Mouse (Mus musculus): ENCODE results near the gene Gzmm. TPM values are rescaled to one million over a fixed set of nuclear protein-coding genes. Genes with fewer than 3 reads are reported as not detected.
"Not testable (repeated sequence)": the region's sequence is repeated elsewhere in the genome, so short reads cannot be mapped to it uniquely, and the experiment has no call there.

The Gzmm gene
- polyA plus RNA-seq, 1 experiment from 2014 or later: 0.45 TPM

GRCm38 (mm10) chr10:79701443-79702129, 12.8 kb downstream of the Gzmm start:
- Histone ChIP-seq H3K27me3 (ENCODE audit: control insufficient read depth, insufficient read depth, low read length) (no peaks in the 10 kb centered on the region), H3K9ac (ENCODE audit: low read length) (no peak overlapping the region), H3K4me3 (ENCODE audit: low read depth, low read length) (no peak overlapping the region), H3K4me1 (ENCODE audit: control insufficient read depth, insufficient read depth, low read length) (peaks cover 18% of the 10 kb centered on the region), H3K4me2 (ENCODE audit: low read depth, severe bottlenecking) (no peak overlapping the region), H3K36me3 (ENCODE audit: control insufficient read depth, insufficient read depth, low read length) (no peaks in the 10 kb centered on the region), H3K9me3 (ENCODE audit: control insufficient read depth, low read length) (no peaks in the 10 kb centered on the region), H3K27ac (replicated peaks; ENCODE audit: low read depth, low read length) (no peak overlapping the region)
- DNase-seq (ENCODE audit: low spot score) (no peak), ATAC-seq (ENCODE audit: insufficient number of reproducible peaks, low FRiP score, low TSS enrichment, low read depth) (no peak)
- 51% methylated on average over 10 of the region's 10 CpGs for WGBS

GRCm38 (mm10) chr10:79702970-79703369, 14.2 kb downstream of the Gzmm start:
- DNase-seq (ENCODE audit: low spot score); H3K4me2 ChIP-seq (ENCODE audit: low read depth, severe bottlenecking); H3K4me3 ChIP-seq (ENCODE audit: low read depth, low read length); H3K27me3 ChIP-seq (ENCODE audit: control insufficient read depth, insufficient read depth, low read length); H3K27ac ChIP-seq (replicated peaks; ENCODE audit: low read depth, low read length); H3K9me3 ChIP-seq (ENCODE audit: control insufficient read depth, low read length); ATAC-seq (ENCODE audit: insufficient number of reproducible peaks, low FRiP score, low TSS enrichment, low read depth); H3K9ac ChIP-seq (ENCODE audit: low read length); H3K36me3 ChIP-seq (ENCODE audit: control insufficient read depth, insufficient read depth, low read length): not testable (repeated sequence)
- WGBS: 81% methylated on average over 2 of the region's 4 CpGs
- peaks cover 18% of the 10 kb centered on the region for H3K4me1 ChIP-seq (ENCODE audit: control insufficient read depth, insufficient read depth, low read length)

GRCm38 (mm10) chr10:79703541-79703940, 14.7 kb downstream of the Gzmm start:
- H3K4me3 ChIP-seq (ENCODE audit: low read depth, low read length): peak overlapping the region; percentile 79; the same call in 1 of the 2 replicates
- peak overlapping the region; percentile 84; the same call in 1 of the 2 replicates for H3K4me2 ChIP-seq (ENCODE audit: low read depth, severe bottlenecking)
- H3K36me3 ChIP-seq (ENCODE audit: control insufficient read depth, insufficient read depth, low read length): 0 out of 2 replicates have a peak, but pooled peaks cover 6% of the 10 kb centered on the region
- no peaks in the 10 kb centered on the region for H3K9me3 ChIP-seq (ENCODE audit: control insufficient read depth, low read length)
- peaks cover 18% of the 10 kb centered on the region for H3K4me1 ChIP-seq (ENCODE audit: control insufficient read depth, insufficient read depth, low read length)
- DNase-seq (ENCODE audit: low spot score) (no peak), ATAC-seq (ENCODE audit: insufficient number of reproducible peaks, low FRiP score, low TSS enrichment, low read depth) (no peak)
- no peak overlapping the region for H3K9ac ChIP-seq (ENCODE audit: low read length)
- WGBS: 74% methylated on average over 10 of the region's 10 CpGs
- H3K27ac ChIP-seq (replicated peaks; ENCODE audit: low read depth, low read length): no peak overlapping the region
- no peaks in the 10 kb centered on the region for H3K27me3 ChIP-seq (ENCODE audit: control insufficient read depth, insufficient read depth, low read length)

GRCm38 (mm10) chr10:79704065-79704969, 15.5 kb downstream of the Gzmm start, which contains the start of gene Bsg:
Bsg (plus strand) TSS chr10:79704491.
- Histone ChIP-seq H3K4me1 (ENCODE audit: control insufficient read depth, insufficient read depth, low read length) (peaks cover 18% of the 10 kb centered on the region), H3K4me2 (ENCODE audit: low read depth, severe bottlenecking) (peak within 1 kb of the TSS; percentile 84), H3K9ac (ENCODE audit: low read length) (peak within 1 kb of the TSS; percentile 86), H3K36me3 (ENCODE audit: control insufficient read depth, insufficient read depth, low read length) (peaks cover 12% of the 10 kb centered on the region; the same call in 1 of the 2 replicates), H3K4me3 (ENCODE audit: low read depth, low read length) (peak within 1 kb of the TSS; percentile 79), H3K27me3 (ENCODE audit: control insufficient read depth, insufficient read depth, low read length) (no peaks in the 10 kb centered on the region), H3K9me3 (ENCODE audit: control insufficient read depth, low read length) (no peaks in the 10 kb centered on the region), H3K27ac (replicated peaks; ENCODE audit: low read depth, low read length) (peak within 1 kb of the TSS; percentile 55; the same call in 1 of the 2 replicates)
- ATAC-seq (ENCODE audit: insufficient number of reproducible peaks, low FRiP score, low TSS enrichment, low read depth): peak; percentile 91
- DNase-seq (ENCODE audit: low spot score): peak; percentile 99
- under 1% methylated on average over 64 of the region's 65 CpGs for WGBS

- peaks cover 18% of the 10 kb centered on the region for H3K36me3 ChIP-seq (ENCODE audit: control insufficient read depth, insufficient read depth, low read length)
- peak overlapping the region; percentile 84 for H3K4me2 ChIP-seq (ENCODE audit: low read depth, severe bottlenecking)
- 6% methylated on average over 10 of the region's 10 CpGs for WGBS
- no peak overlapping the region; the same call in 1 of the 2 replicates for H3K27ac ChIP-seq (replicated peaks; ENCODE audit: low read depth, low read length)
- ATAC-seq (ENCODE audit: insufficient number of reproducible peaks, low FRiP score, low TSS enrichment, low read depth) (no peak), DNase-seq (ENCODE audit: low spot score) (no peak)
- peak overlapping the region; percentile 86 for H3K9ac ChIP-seq (ENCODE audit: low read length)
- H3K4me1 ChIP-seq (ENCODE audit: control insufficient read depth, insufficient read depth, low read length): peaks cover 18% of the 10 kb centered on the region
- H3K4me3 ChIP-seq (ENCODE audit: low read depth, low read length): peak overlapping the region; percentile 79
- H3K27me3 ChIP-seq (ENCODE audit: control insufficient read depth, insufficient read depth, low read length): no peaks in the 10 kb centered on the region
- H3K9me3 ChIP-seq (ENCODE audit: control insufficient read depth, low read length): no peaks in the 10 kb centered on the region
Observed at GRCm38 (mm10) chr10:79704970-79705360, 16.1 kb downstream of the Gzmm start.

GRCm38 (mm10) chr10:79705951-79706350, 17.1 kb downstream of the Gzmm start:
- ATAC-seq (ENCODE audit: insufficient number of reproducible peaks, low FRiP score, low TSS enrichment, low read depth): no peak
- DNase-seq (ENCODE audit: low spot score): no peak
- peak overlapping the region; percentile 14; the same call in 1 of the 2 replicates for H3K4me3 ChIP-seq (ENCODE audit: low read depth, low read length)
- no peaks in the 10 kb centered on the region for H3K9me3 ChIP-seq (ENCODE audit: control insufficient read depth, low read length)
- peak overlapping the region; percentile 84 for H3K4me2 ChIP-seq (ENCODE audit: low read depth, severe bottlenecking)
- H3K27ac ChIP-seq (replicated peaks; ENCODE audit: low read depth, low read length): no peak overlapping the region
- WGBS: 86% methylated on average over 5 of the region's 5 CpGs
- H3K9ac ChIP-seq (ENCODE audit: low read length): no peak overlapping the region; the same call in 1 of the 2 replicates
- H3K36me3 ChIP-seq (ENCODE audit: control insufficient read depth, insufficient read depth, low read length): peaks cover 28% of the 10 kb centered on the region
- no peaks in the 10 kb centered on the region for H3K27me3 ChIP-seq (ENCODE audit: control insufficient read depth, insufficient read depth, low read length)
- H3K4me1 ChIP-seq (ENCODE audit: control insufficient read depth, insufficient read depth, low read length): peaks cover 18% of the 10 kb centered on the region

- Histone ChIP-seq H3K4me2 (ENCODE audit: low read depth, severe bottlenecking) (peak overlapping the region; percentile 84; the same call in 1 of the 2 replicates), H3K9me3 (ENCODE audit: control insufficient read depth, low read length) (no peaks in the 10 kb centered on the region), H3K4me1 (ENCODE audit: control insufficient read depth, insufficient read depth, low read length) (peaks cover 15% of the 10 kb centered on the region), H3K9ac (ENCODE audit: low read length) (peak overlapping the region; percentile 13; the same call in 1 of the 2 replicates), H3K4me3 (ENCODE audit: low read depth, low read length) (peak overlapping the region; percentile 14; the same call in 1 of the 2 replicates), H3K27ac (replicated peaks; ENCODE audit: low read depth, low read length) (no peak overlapping the region), H3K27me3 (ENCODE audit: control insufficient read depth, insufficient read depth, low read length) (no peaks in the 10 kb centered on the region), H3K36me3 (ENCODE audit: control insufficient read depth, insufficient read depth, low read length) (peaks cover 30% of the 10 kb centered on the region)
- 91% methylated on average over 5 of the region's 5 CpGs for WGBS
- no peak for DNase-seq (ENCODE audit: low spot score)
- ATAC-seq (ENCODE audit: insufficient number of reproducible peaks, low FRiP score, low TSS enrichment, low read depth): no peak
Observed at GRCm38 (mm10) chr10:79706406-79707094, 17.7 kb downstream of the Gzmm start.

- Histone ChIP-seq H3K27me3 (ENCODE audit: control insufficient read depth, insufficient read depth, low read length) (no peaks in the 10 kb centered on the region), H3K4me3 (ENCODE audit: low read depth, low read length) (no peak overlapping the region), H3K4me1 (ENCODE audit: control insufficient read depth, insufficient read depth, low read length) (peaks cover 15% of the 10 kb centered on the region), H3K27ac (replicated peaks; ENCODE audit: low read depth, low read length) (no peak overlapping the region), H3K9me3 (ENCODE audit: control insufficient read depth, low read length) (no peaks in the 10 kb centered on the region), H3K9ac (ENCODE audit: low read length) (no peak overlapping the region; the same call in 1 of the 2 replicates), H3K36me3 (ENCODE audit: control insufficient read depth, insufficient read depth, low read length) (peaks cover 33% of the 10 kb centered on the region), H3K4me2 (ENCODE audit: low read depth, severe bottlenecking) (no peak overlapping the region)
- 91% methylated on average over 1 of the region's 1 CpGs for WGBS
- ATAC-seq (ENCODE audit: insufficient number of reproducible peaks, low FRiP score, low TSS enrichment, low read depth) (no peak), DNase-seq (ENCODE audit: low spot score) (no peak)
Observed at GRCm38 (mm10) chr10:79707162-79707561, 18.3 kb downstream of the Gzmm start.

Data from limb, embryonic 11.5 days (tissue).